Mouse (Mus musculus) olfactory bulb, adult 2 months (tissue): ENCODE data around the gene A430078G23Rik.

Experiments used
- CTCF ChIP-seq: fragments of 200-500 bp; IDR thresholded peaks from 2 replicates; pipeline ENCODE4 v1.5.1; 2012; ENCODE audit warnings: low read depth, mild to moderate bottlenecking, low read length, moderate library complexity; ENCODE audit not compliant: insufficient read depth
- POLR2A ChIP-seq: fragments of 200-500 bp; IDR thresholded peaks from 2 replicates; pipeline ENCODE4 v1.6.1; 2012; ENCODE audit warnings: mild to moderate bottlenecking, low read depth, low read length, moderate library complexity; ENCODE audit not compliant: insufficient read depth

- TF ChIP-seq POLR2A (no peak), CTCF (no peak)
These were observed 15.2 kb upstream of the A430078G23Rik start for GRCm38 (mm10) chr8:3337971-3338370.
